Mouse (Mus musculus) embryonic fibroblast, embryonic 13.5 days (primary cell): ENCODE measurements around the gene Qpct.
"Not testable (repeated sequence)": the region's sequence is repeated elsewhere in the genome, so short reads cannot be mapped to it uniquely, and the experiment has no call there.

Source experiments
- CTCF ChIP-seq: IDR thresholded peaks from 2 replicates; pipeline ENCODE4 v1.5.1; 2011; ENCODE audit warnings: mild to moderate bottlenecking, control low read depth, low read length, moderate library complexity, borderline replicate concordance; ENCODE audit not compliant: insufficient read depth
- POLR2A ChIP-seq: IDR thresholded peaks from 2 replicates; pipeline ENCODE4 v1.6.1; 2011; ENCODE audit warnings: low read depth, mild to moderate bottlenecking, control low read depth, low read length, moderate library complexity

GRCm38 (mm10) chr17:79115248-79115647, 63.5 kb downstream of the Qpct start:
- TF ChIP-seq POLR2A, CTCF: not testable (repeated sequence)
